Mouse (Mus musculus): ENCODE results near the gene Mdga2.

Gene Mdga2

DNA sequence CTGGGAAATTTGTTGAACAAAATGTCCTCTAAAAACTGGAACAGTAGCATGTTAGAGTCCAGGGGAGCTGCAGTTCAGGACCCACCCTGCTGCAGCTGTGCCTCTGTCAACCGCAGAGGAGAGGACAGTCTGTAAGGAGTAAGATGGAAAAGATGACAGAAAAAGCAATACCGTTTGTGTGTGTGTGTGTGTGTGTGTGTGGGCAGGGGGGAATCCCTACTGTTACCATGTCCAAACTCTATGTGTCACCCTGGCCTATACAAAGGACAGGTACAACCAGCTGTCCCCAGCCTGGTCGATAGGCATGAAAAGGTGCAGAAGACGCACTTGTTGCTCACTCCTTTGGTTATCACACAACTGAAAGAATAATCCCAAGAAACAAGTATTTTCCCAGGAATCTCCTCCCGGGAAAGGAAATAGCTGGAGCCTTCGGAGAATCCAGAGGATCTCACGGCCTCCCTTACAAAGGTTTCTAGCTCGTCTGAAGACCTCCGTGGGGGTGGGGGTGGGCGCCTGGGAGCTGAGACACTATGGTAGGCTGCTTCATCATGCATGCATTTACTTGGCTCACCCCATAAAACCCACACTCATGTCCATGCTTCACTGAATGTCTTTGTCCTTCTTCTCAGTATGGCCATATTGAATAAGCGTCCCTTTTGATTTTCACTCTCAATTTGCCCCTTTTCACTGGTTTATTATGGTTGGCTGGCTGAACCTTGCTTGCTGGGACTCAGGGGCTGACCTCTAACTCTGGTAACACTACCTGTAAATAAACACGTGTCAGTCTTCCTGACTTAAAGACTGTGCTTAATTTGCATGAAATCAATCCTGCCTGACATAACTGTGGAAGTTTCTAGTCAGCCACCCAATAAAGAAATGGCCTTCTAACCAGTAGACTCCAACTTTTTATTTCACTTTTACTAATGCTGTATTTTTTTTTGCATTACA is 573.5 kb downstream of the Mdga2 start:
- DNase-seq = no peak

DNA sequence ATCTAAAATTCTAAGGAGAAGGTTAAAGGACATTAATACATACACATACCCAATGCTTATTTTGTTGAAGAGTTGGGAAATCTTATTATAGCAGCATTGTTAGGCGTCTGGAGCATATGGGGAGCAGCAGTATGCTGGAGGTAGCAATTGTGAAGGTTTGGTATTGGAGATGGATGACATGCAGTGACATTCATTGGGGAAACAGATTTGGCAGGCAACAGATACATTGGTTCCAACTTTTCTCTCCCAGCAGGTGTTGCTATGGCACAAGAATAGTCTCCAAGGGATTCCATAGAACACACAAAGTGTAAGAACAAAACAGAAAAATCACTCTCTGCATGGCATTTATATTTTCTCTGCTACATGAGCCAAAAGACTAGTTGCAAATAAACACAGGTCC is 581.9 kb downstream of the Mdga2 start:
- DNase-seq = no peak

DNA sequence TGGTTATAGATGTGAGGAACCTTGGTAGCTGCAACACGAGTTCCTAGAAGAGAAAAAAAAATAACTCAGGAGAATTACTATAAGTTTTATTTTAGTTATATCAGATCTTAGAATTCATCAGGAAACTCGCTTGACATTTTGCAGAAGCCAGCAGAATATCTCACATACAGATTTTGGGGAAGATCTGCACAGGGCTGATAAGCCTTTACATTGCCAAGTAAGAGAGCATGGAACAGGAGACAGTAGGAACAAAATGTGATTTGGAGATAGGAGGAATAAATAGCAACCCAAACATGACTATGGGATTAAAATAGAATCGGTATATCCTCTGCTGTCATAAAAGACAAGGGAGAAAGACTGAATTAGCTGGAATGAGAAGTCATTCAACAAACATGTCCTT is 602.4 kb downstream of the Mdga2 start:
- no peak for DNase-seq

DNA sequence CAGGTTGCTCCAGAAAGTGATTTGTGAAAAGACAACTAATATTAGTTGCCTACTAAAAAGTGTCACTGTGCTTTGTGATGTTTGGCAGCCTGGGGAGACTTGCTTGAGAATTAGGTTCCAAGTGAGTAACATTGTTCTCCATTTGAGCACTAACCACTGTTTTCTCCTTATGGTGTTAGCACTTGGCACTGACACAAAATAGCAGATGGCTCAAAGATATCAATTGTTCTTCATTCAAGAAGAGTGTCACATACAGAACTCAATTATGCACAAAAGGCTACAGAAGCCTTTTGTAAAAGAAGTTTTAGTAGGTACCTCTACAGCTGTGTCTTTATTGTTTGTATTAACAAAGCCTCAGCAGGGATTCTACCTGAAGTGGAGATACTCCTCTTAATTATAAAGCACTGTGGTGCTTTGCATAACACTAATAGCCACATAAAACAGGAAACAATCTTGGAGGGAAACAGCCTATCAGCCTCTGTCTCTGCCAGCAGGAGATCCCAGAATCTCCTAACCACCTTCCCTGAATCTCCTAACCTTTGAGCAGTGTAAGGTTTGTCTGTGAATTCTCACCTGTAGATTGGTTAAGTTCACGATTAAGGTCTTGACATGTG is 630.6 kb downstream of the Mdga2 start:
- DNase-seq = no peak

DNA sequence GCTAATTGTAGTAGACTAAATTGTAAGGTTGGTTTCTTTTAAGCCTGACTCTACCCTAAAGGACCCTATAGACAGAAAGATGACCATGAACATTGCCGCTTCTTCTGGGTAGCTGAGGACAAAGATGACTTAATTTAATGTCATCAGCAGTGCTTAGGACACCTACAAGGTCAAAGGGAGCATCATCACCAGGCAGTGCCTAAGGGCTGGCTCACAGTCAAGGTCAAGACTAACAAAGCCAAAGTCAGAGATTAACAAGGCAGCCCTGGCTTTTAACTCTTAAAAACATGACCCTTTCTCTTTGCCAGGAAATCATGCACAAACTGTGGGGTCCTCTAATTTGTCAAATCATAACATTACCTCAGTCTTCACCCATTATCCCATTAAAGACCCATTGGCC is 657.0 kb downstream of the Mdga2 start:
- no peak for DNase-seq

DNA sequence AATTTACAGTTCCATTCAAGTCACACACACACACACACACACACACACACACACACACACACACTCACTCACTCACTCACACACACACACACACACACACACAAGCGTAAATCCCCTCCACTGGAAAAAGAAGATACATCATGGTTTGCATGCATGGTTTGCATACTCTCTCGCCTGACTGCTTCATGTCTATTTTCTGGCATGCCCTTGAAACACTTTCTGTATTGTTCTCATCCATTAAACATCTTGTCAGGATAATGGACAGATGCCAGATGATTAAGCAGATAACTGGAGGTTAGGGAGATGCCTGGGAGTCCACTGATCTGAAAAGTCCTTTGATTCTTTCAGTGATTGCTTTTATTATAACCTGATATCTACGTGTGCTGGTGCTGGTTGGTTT is 665.5 kb downstream of the Mdga2 start:
- no peak for DNase-seq

DNA sequence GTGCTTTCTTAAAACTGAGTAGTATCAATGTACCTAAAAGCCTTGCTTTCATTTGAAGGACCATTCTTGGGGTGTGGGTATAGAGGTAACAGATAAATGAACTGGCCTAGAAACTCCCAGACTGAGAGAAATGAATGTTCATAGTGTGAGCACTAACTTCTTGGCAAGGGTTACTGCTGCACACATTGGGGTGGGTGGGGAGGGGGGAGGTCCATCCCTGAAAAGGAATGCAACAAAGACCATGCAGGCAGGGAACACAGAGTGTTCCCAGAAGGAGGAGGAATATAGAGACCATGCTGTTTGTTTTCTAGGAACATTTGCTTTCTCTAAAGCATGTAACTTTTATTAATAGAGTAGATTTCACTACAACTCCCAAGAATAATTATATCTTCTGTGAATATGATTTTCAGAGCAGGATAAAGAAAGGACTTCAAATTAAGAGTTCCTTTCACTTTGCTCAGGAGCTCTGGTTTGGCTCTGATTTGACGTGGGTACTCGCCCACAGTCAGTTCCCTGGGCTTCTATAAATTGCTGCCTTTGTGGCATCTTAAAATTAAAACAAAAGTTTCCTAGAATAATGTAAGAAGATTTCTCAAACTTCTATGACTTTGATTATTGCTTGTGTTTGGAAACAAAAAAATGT is 666.0 kb downstream of the Mdga2 start:
- DNase-seq = no peak

DNA sequence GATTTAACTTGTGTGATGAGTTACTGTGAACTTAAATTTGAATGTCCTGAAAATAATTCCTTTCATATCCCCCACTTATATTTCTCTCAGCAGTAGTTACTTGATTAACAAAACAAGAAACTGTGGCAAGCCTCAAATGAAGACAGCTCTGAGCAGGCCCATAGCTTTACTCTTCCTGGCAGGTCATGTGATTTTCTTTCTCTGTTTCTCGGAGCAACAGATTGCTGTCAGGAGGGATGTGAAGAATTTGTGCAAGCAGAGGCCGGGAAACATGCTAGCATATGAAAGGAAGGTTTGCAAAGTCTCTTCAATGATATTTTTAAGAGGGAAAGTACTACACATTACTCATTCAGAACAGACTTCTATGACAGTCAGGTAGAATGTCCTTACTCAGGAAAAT is 697.4 kb downstream of the Mdga2 start:
- no peak for DNase-seq

DNA sequence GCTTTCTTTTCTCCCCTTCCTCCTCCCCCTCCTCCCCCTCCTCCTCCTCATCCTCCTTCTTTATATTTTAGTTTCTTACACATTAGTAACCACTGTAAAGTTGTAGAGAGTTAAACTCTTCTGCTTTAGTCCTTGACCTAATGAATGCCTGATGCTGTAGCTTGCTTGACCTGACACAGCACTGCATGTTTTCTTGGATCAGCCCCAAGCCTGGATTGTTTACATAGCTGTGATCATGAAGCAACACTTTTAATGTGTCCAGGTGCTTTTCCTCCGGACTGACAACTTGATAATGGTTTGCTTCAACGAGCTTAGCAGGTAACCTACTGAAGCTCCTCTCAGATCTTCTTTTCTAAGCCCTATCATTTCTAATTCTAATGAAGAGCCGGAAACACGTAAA is 723.1 kb downstream of the Mdga2 start:
- DNase-seq = no peak

DNA sequence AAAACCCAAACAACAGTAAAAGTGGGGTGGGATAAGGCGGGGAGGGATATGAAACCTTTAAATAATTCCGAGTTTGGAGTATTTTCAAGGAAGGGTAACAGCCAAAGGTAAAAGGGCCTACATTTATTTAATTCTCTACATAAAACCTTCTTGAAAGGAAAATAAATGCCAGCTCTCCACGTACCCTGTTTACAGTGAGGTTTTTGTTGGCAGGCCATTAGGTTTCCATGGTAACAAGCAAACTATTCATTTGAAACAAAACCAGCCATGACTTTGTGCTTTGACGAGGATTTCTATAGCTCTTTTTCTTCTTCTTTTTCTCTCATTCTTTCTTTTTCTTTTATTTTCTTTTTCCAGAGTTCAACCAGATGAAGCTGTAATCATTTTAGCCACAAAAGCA is 751.5 kb downstream of the Mdga2 start:
- DNase-seq = no peak

DNA sequence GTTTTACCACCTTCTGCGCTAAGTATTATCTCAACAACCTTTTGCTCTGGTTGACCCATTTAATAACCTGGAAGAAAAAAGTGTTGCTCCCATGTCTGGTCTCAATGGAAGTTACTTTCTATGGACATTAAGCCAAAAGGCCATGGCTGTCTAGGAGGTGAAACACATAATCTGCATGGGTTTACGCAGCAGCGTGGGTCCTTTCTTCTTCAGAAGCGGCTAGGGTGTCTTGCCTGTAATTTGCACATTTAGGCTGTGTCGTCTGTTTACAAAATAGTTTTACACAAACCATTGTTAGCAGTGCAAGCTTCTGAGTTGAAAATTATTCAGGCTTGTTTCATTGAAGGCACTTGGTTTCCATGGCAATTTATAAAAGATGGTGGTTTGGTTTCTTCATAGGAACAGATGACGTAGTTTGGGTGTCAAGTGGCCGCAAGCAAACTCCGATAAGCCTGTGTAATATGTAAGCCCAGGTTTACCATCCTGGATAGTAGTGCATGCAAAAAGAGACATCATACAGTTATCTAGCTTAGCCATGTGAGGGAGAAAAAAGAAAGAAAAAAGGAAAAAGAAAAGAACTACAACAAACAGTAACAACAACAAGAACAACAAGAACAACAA is 752.0 kb downstream of the Mdga2 start:
- no peak for DNase-seq

DNA sequence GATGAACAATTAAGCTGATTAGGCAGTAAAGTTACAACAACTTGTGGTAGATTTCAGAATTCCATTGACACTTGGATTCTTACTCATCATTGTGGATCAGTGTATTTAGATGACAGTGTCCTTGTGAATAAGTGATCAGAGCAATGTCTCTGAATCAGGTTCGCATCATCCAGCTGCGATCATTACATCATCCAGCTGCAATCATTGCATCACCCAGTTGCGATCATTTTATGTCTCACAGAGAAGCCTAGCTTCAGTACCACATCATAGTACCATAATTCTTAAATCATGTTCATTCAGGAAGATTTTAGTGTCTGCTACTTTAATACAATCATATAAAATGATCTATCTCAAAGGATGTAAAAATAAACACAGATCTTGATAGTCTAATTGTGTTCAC is 756.8 kb downstream of the Mdga2 start:
- no peak for DNase-seq

DNA sequence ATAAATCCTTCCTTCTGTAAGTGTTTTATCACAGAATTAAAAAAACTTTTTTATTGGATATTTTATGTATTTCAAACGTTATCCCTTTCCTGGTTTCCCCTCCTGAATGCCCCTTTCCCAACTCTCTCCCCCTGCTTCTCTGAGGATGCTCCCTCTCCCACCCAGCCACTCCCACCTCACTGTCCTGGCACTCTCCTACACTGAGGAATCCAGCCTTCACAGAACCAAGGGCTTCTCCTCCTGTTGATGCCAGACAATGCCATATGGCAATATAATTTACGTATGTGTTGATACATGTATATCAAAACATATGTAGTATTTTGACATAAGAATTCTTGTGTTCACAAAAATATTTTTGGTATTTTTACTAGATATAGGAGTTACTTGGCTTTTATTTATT is 779.0 kb downstream of the Mdga2 start:
- no peak for DNase-seq
